Mouse (Mus musculus) CH12.LX (cell line): ENCODE measurements at regions not wholly inside any gene's neighbourhood (a gene's known extent, or its start where the extent isn't known, plus 50 kb on each side); places are given as distances from the start of the nearest gene placed in this dataset.
A peak's percentile ranks its signal among the peaks of the same experiment; 100 is the strongest.

Source experiments
- DNase-seq: peaks from one replicate; pipeline ENCODE4 v3.0.0-alpha.2; 2013; ENCODE audit errors: extremely low read depth
- H3K27ac ChIP-seq: 2 replicates; pipeline ENCODE4 v1.5.1; 2012; ENCODE audit warnings: low read depth, mild to moderate bottlenecking, control low read depth, moderate library complexity; ENCODE audit not compliant: insufficient read depth
- H3K27me3 ChIP-seq: replicated peaks from 2 replicates; pipeline ENCODE3; 2012; ENCODE audit warnings: inconsistent platforms
- H3K36me3 ChIP-seq, 2 experiments: replicated peaks in 1 of 2; 2 replicates each; pipeline versions ENCODE3 to v1.6.1; 2012; ENCODE audit warnings: inconsistent platforms in 1 of 2, low read length in 1 of 2, mild to moderate bottlenecking in 1 of 2, mixed read lengths in 1 of 2, moderate library complexity in 1 of 2; ENCODE audit not compliant: control insufficient read depth in 1 of 2, insufficient read depth in 1 of 2
- H3K4me1 ChIP-seq, 2 experiments: 2 replicates each; pipeline ENCODE4 v1.6.1; 2012; ENCODE audit warnings: inconsistent platforms in 1 of 2, moderate library complexity in 1 of 2; ENCODE audit not compliant: insufficient read depth in 2 of 2, control insufficient read depth in 1 of 2
- H3K4me2 ChIP-seq: 2 replicates; pipeline ENCODE4 v1.6.1; 2012; ENCODE audit warnings: low read depth, mild to moderate bottlenecking, control low read depth; ENCODE audit not compliant: poor library complexity, insufficient read depth, severe bottlenecking
- H3K4me3 ChIP-seq, 3 experiments: fragments of 150-350 bp in 1 of 3; sonication (generic) in 1 of 3; replicated peaks in 1 of 3; 2 replicates each; pipeline versions ENCODE3 to v1.5.1; 2011 to 2012; ENCODE audit warnings: low read depth in 2 of 3, low read length in 2 of 3, mild to moderate bottlenecking in 2 of 3, moderate library complexity in 2 of 3, control low read depth in 1 of 3, improper control_type of control experiment in 1 of 3, inconsistent platforms in 1 of 3, mixed read lengths in 1 of 3; ENCODE audit not compliant: poor library complexity in 1 of 3
- H3K79me2 ChIP-seq: replicated peaks from 2 replicates; pipeline ENCODE4 v1.6.1; 2012; ENCODE audit warnings: mild to moderate bottlenecking, moderate library complexity; ENCODE audit not compliant: control insufficient read depth, poor library complexity, insufficient read depth, severe bottlenecking; ENCODE audit errors: extremely low read depth
- H3K9ac ChIP-seq: 2 replicates; pipeline ENCODE4 v1.6.1; 2012; ENCODE audit warnings: low read depth, mild to moderate bottlenecking, control low read depth, moderate library complexity; ENCODE audit not compliant: insufficient read depth
- H3K9me3 ChIP-seq: replicated peaks from 2 replicates; pipeline ENCODE3; 2012; ENCODE audit warnings: low read length, inconsistent platforms, mixed read lengths
- CHD2 ChIP-seq: IDR thresholded peaks from 2 replicates; pipeline ENCODE4 v1.6.1; 2011; ENCODE audit warnings: low read length, improper control_type of control experiment
- CTCF ChIP-seq, 2 experiments: IDR thresholded peaks in 1 of 2; conservative IDR thresholded peaks in 1 of 2; 2 replicates each; pipeline ENCODE4 v1.5.1; 2011 to 2012; ENCODE audit warnings: low read depth in 2 of 2, low read length in 2 of 2, improper control_type of control experiment in 1 of 2, inconsistent platforms in 1 of 2, mild to moderate bottlenecking in 1 of 2, moderate library complexity in 1 of 2
- EP300 ChIP-seq: IDR thresholded peaks from 2 replicates; pipeline ENCODE4 v1.6.1; 2011; ENCODE audit warnings: low read length, improper control_type of control experiment
- GABPA ChIP-seq: IDR thresholded peaks from 2 replicates; pipeline ENCODE4 v1.6.1; 2012; ENCODE audit warnings: low read depth, low read length, improper control_type of control experiment, inconsistent platforms; ENCODE audit not compliant: insufficient replicate concordance
- IRF4 ChIP-seq: IDR thresholded peaks from 2 replicates; pipeline ENCODE4 v1.6.1; 2014; ENCODE audit warnings: low read depth, mild to moderate bottlenecking, inconsistent platforms, low read length, improper control_type of control experiment
- JUN ChIP-seq: IDR thresholded peaks from 2 replicates; pipeline ENCODE4 v1.6.1; 2011; ENCODE audit warnings: low read depth, mild to moderate bottlenecking, low read length, improper control_type of control experiment, moderate library complexity; ENCODE audit not compliant: insufficient read depth
- MAFK ChIP-seq: IDR thresholded peaks from 2 replicates; pipeline ENCODE4 v1.6.1; 2011; ENCODE audit warnings: low read length, improper control_type of control experiment; ENCODE audit not compliant: insufficient replicate concordance
- MAX ChIP-seq: IDR thresholded peaks from 2 replicates; pipeline ENCODE4 v1.6.1; 2011; ENCODE audit warnings: low read length, improper control_type of control experiment
- MAZ ChIP-seq: IDR thresholded peaks from 2 replicates; pipeline ENCODE4 v1.6.1; 2012; ENCODE audit warnings: low read depth, mild to moderate bottlenecking, inconsistent platforms, low read length, improper control_type of control experiment, moderate library complexity
- NRF1 ChIP-seq: IDR thresholded peaks from 2 replicates; pipeline ENCODE4 v1.6.1; 2014; ENCODE audit warnings: low read depth, mild to moderate bottlenecking, inconsistent platforms, low read length, improper control_type of control experiment, moderate library complexity
- PAX5 ChIP-seq: IDR thresholded peaks from 2 replicates; pipeline ENCODE4 v1.6.1; 2012; ENCODE audit warnings: low read length, inconsistent platforms, mixed read lengths
- POLR2AphosphoS2 ChIP-seq: IDR thresholded peaks from 2 replicates; pipeline ENCODE4 v1.6.1; 2011; ENCODE audit warnings: low read depth, low read length, improper control_type of control experiment
- RAD21 ChIP-seq: IDR thresholded peaks from 2 replicates; pipeline ENCODE4 v1.6.1; 2011; ENCODE audit warnings: low read depth, mild to moderate bottlenecking, low read length, improper control_type of control experiment, moderate library complexity
- RCOR1 ChIP-seq: conservative IDR thresholded peaks from 2 replicates; pipeline ENCODE4 v1.6.1; 2012; ENCODE audit warnings: low read depth, mild to moderate bottlenecking, inconsistent platforms, low read length, improper control_type of control experiment
- SIN3A ChIP-seq: IDR thresholded peaks from 2 replicates; pipeline ENCODE4 v1.6.1; 2012; ENCODE audit warnings: low read length, improper control_type of control experiment, inconsistent platforms
- SMC3 ChIP-seq: IDR thresholded peaks from 2 replicates; pipeline ENCODE4 v1.6.1; 2011; ENCODE audit warnings: low read depth, low read length, improper control_type of control experiment
- TCF12 ChIP-seq: IDR thresholded peaks from 2 replicates; pipeline ENCODE4 v1.6.1; 2014; ENCODE audit warnings: low read depth, mild to moderate bottlenecking, inconsistent platforms, low read length, improper control_type of control experiment
- UBTF ChIP-seq: IDR thresholded peaks from 2 replicates; pipeline ENCODE4 v1.6.1; 2012; ENCODE audit warnings: low read depth, mild to moderate bottlenecking, inconsistent platforms, low read length, improper control_type of control experiment, moderate library complexity
- USF1 ChIP-seq: IDR thresholded peaks from 2 replicates; pipeline ENCODE4 v1.6.1; 2014; ENCODE audit warnings: low read depth, mild to moderate bottlenecking, inconsistent platforms, low read length, improper control_type of control experiment
- USF2 ChIP-seq: conservative IDR thresholded peaks from 2 replicates; pipeline ENCODE4 v1.6.1; 2011; ENCODE audit warnings: low read depth, low read length, improper control_type of control experiment
- ZC3H11A ChIP-seq: IDR thresholded peaks from 2 replicates; pipeline ENCODE4 v1.6.1; 2012; ENCODE audit warnings: low read depth, mild to moderate bottlenecking, inconsistent platforms, low read length, improper control_type of control experiment
- ZNF384 ChIP-seq: IDR thresholded peaks from 2 replicates; pipeline ENCODE4 v1.6.1; 2012; ENCODE audit warnings: low read depth, low read length, improper control_type of control experiment, inconsistent platforms
- dilution Hi-C: fragments of 300-500 bp; cut with MboI; formaldehyde crosslinking; loops from 2 replicates; pipeline ENCODE4 v1.14.3; 2020; ENCODE audit warnings: low sequenced_read_pairs; ENCODE audit not compliant: extremely low pct_unique_long_range_greater_than_20kb, extremely low pct_ligation_motif_present
- in situ Hi-C: fragments of 300-500 bp; cut with MboI; formaldehyde crosslinking; loops from 3 replicates; pipeline ENCODE4 v1.14.3; 2019; ENCODE audit warnings: low sequenced_read_pairs, low pct_ligation_motif_present, low pct_unique_long_range_greater_than_20kb, mixed read lengths

DNA sequence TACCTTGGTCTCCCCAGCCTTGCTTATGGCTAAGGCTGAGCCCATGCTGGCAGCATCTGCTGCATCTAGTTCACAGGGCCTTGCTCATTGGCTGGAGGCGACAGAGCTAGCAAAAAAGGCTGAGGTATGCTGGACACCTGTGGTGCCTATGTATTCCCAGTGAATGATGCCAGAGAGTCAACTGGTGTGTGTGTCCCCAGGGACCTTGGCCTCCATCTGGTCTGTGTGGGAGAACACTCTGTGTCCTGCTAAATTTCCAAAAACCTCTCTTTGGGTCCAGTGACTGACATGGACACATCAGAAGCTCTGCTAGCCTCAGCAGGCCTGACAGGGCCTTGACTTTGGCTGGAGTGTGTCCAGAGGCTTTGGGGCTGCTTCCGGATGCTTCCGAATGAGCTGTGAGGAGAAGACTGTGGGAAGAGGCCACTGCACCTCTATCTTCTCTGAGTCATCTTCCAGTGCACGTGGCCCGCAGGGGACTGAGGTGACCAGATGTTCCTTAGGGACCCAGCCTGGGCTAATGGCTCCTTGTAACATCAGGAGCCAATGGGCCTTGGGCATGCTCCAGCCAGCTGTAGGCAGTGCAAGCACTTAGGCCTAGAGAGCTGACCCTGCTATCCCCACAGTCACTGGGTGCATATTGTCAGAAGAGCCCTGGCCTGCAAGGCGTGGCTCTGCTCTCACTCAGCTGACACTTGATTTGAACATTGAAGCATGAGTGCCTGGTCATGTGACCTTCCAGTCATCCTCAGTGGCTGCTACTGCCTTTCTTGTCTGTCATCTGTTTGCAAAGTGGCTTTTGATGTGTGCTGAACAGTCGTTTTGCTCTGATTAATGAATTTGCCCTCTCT is 368.2 kb downstream of the Tbc1d22a start:
- no peak for TF ChIP-seq RAD21
- no peak for TF ChIP-seq JUN
- TF ChIP-seq MAX: no peak
- no peak for TF ChIP-seq ZNF384
- no peak for TF ChIP-seq POLR2AphosphoS2
- no peak for TF ChIP-seq NRF1
- no peak for TF ChIP-seq CHD2
- TF ChIP-seq MAFK: no peak
- no peak for TF ChIP-seq PAX5
- no peak for TF ChIP-seq RCOR1
- no peak for TF ChIP-seq USF1
- TF ChIP-seq USF2: no peak
- no peak for TF ChIP-seq TCF12
- no peak for TF ChIP-seq IRF4
- TF ChIP-seq SIN3A: no peak
- no peak for TF ChIP-seq GABPA
- TF ChIP-seq EP300: no peak
- no peak for TF ChIP-seq ZC3H11A
- no peak for TF ChIP-seq SMC3
- TF ChIP-seq MAZ: no peak
- H3K4me2 ChIP-seq: no peak overlapping the region
- no peaks in the 10 kb centered on the region for H3K36me3 ChIP-seq
- in situ Hi-C loops: no loop called here
- H3K4me3 ChIP-seq: no peak overlapping the region
- peaks cover 49% of the 10 kb centered on the region for H3K27me3 ChIP-seq
- dilution Hi-C loops: no loop called here
- H3K9ac ChIP-seq: no peak overlapping the region
- H3K79me2 ChIP-seq: no peaks in the 10 kb centered on the region
- no peak overlapping the region for H3K27ac ChIP-seq
- no peak for DNase-seq
- H3K9me3 ChIP-seq: no peaks in the 10 kb centered on the region
- H3K4me1 ChIP-seq: no peaks in the 10 kb centered on the region; a peak in 1 of 4 replicates

DNA sequence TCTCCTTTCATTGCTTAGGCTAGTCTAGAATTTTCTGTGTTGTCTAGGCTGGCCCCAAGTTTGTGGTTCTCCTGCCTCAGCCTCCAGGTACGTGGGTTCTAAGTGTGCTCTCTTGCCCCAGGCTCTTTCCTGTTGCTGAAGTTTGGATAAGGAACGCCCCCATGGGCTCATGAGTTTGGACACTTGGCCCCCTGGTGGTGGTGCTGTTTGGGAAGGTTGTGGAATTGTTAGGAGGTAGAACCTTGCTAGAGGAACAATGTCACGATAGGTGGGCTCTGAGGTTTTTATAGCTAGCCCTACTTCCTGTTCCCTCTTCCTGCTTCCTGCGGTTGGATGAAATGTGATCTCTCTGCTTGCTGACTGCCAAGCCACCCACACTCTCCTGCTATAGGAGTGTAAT is 371.5 kb downstream of the Tbc1d22a start:
- dilution Hi-C loops: no loop called here
- Histone ChIP-seq H3K4me3 (no peak overlapping the region), H3K4me2 (no peak overlapping the region), H3K27me3 (peaks cover 25% of the 10 kb centered on the region), H3K9ac (no peak overlapping the region), H3K4me1 (peaks cover 2 to 9% of the 10 kb centered on the region in 2 experiments; a peak in 3 of 4 replicates), H3K9me3 (no peaks in the 10 kb centered on the region), H3K36me3 (no peaks in the 10 kb centered on the region), H3K27ac (no peak overlapping the region), H3K79me2 (no peaks in the 10 kb centered on the region)
- DNase-seq: no peak
- in situ Hi-C loops: no loop called here
- 0 out of 4 replicates have a peak, but pooled peaks of 1 of the 2 experiments have one; percentile 2 for TF ChIP-seq CTCF (conservative IDR thresholded peaks at IDR 0.05 in 1 of 2, IDR thresholded peaks at IDR 0.05 in 1 of 2; ENCODE audit: low read depth in 2 of 2, low read length in 2 of 2)
- peak; percentile 2 for TF ChIP-seq RAD21
- TF ChIP-seq UBTF: no peak
